ENCODE assay signal across 8 mouse cellular contexts in the genomic region with DNA sequence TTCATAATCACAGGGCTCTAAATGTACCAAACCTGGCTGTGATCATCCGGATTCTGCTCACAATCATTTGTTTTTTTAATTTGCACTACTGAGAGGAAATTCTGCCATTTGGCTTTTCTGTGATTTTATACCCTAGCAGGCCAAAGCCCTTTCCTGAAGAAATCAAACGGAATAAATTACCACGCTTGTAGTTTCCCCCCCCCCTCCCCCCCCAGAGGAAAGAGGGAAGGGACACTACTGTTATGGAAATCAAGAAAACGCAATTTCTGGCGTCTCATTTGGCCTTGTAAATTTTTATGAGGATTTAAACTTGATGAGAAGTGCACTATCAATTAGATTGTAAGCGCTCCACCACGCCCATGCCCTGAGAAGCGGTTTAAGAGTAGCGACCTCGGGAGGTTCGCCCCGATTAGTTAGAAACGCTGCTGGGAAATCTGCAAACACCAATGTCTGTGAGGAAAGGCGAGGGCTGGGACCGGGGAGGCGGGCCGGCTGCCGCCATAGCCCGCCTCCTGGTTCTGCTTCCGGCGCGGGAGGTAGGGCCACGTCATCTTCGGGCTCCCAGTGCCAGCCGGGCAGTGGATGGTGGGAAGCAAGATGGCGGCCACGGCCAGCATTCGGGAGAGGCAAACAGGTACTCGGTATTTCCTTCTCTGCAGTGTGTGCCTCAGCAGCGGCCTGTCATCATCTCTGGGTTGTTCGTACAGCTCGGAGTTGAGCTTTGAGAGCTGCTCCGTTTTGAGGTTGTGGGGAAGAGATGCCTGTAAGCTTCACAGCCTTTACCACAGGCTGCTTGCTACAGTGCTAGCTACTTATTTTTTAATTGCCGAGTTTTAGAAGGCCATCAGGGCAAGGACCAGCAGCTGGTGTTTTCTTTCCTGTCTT. TPM values are rescaled to one million over a fixed set of nuclear protein-coding genes. Genes with fewer than 3 reads are reported as not detected.
A peak's percentile ranks its signal among the peaks of the same experiment; 100 is the strongest.
DNase-seq lines count a peak whose midpoint lies in the region; ATAC-seq lines count a peak whose summit lies in the region.

Gene Scfd1 (plus strand): TSS at position 508 of the 885 bp plus-strand sequence.

- no peaks in the 10 kb centered on the region for H3K4me1 ChIP-seq in intestine, embryonic 14.5 days (replicated peaks; ENCODE audit: control insufficient read depth, insufficient read depth, low read length)

- peak; percentile 100 for ATAC-seq in intestine, embryonic 14.5 days (replicated peaks; ENCODE audit: low FRiP score, low TSS enrichment, low read depth)

- intact Hi-C loops in left cerebral cortex, postnatal 14 days (cut with DNase I), result no loop called here

- H3K9me3 ChIP-seq in intestine, embryonic 14.5 days (ENCODE audit: control insufficient read depth, low read length), result no peaks in the 10 kb centered on the region

- H3K9ac ChIP-seq in intestine, embryonic 14.5 days (ENCODE audit: low read length), result peak within 1 kb of the TSS; percentile 93

- peak within 1 kb of the TSS; percentile 82 for H3K27ac ChIP-seq in intestine, embryonic 14.5 days (ENCODE audit: low read depth)

- H3K27me3 ChIP-seq in intestine, embryonic 14.5 days (replicated peaks; ENCODE audit: control insufficient read depth, insufficient read depth, low read length), result no peaks in the 10 kb centered on the region

- 1% methylated on average over 34 of the region's 34 CpGs for WGBS in intestine, embryonic 14.5 days

- DNase-seq in adrenal gland, adult 18-20 months (ENCODE audit: low spot score in 2 of 2), result peak; percentile 89 to 90
- DNase-seq in embryo, embryonic 11 days, result peak; percentile 96
- DNase-seq in gastrocnemius, postnatal 25 days, result peak; percentile 95
- DNase-seq in intestine, embryonic 14.5 days (ENCODE audit: low spot score), result peak; percentile 95
- peak; percentile 94 for DNase-seq in left cerebral cortex, postnatal 14 days (ENCODE audit: low spot score in 2 of 2)
- peak; percentile 95 for DNase-seq in mesoderm, embryonic 11.5 days (ENCODE audit: low read depth, low spot score)
- DNase-seq in right cerebral cortex, postnatal 36 days (ENCODE audit: low spot score in 2 of 2), result peak; percentile 90 to 93
- peak; percentile 95 for DNase-seq in yolk sac, embryonic 10.5 days (ENCODE audit: low spot score)

- peak within 1 kb of the TSS; percentile 98 for H3K4me3 ChIP-seq in intestine, embryonic 14.5 days (ENCODE audit: low read depth, low read length)

- peak within 1 kb of the TSS; percentile 75 for H3K4me2 ChIP-seq in intestine, embryonic 14.5 days (ENCODE audit: low read length)

- peaks cover 32% of the 10 kb centered on the region for H3K36me3 ChIP-seq in intestine, embryonic 14.5 days (ENCODE audit: control insufficient read depth, insufficient read depth, low read length)

RNA-seq across cellular contexts. Expression of gene Scfd1, which starts in this region (rescaled TPM):
- 10 to 100 TPM; 54.2 to 64.6 TPM for total RNA-seq in adrenal gland, adult 18-20 months (2021)
- 10 to 100 TPM; 15.6 to 17.5 TPM for total RNA-seq in gastrocnemius, postnatal 25 days (2021)
- polyA plus RNA-seq in intestine, embryonic 14.5 days (2014; fragmentation: Nextera tagmentation; extraction: Ambion mirVana), result 74.4 and 75.9 TPM in 2 replicates
- 10 to 100 TPM; 38.6 to 41.3 TPM for total RNA-seq in left cerebral cortex, postnatal 14 days (2021)

Comparison
In these comparisons a context has a peak if more than half of its experiments do, and no peak if none do; other contexts are left out.
1. Peak in every context shown above with its lines: DNase-seq, ATAC-seq, H3K4me3 ChIP-seq and H3K27ac ChIP-seq.